7 mouse cellular contexts compared by ENCODE assay signal in the genomic region with DNA sequence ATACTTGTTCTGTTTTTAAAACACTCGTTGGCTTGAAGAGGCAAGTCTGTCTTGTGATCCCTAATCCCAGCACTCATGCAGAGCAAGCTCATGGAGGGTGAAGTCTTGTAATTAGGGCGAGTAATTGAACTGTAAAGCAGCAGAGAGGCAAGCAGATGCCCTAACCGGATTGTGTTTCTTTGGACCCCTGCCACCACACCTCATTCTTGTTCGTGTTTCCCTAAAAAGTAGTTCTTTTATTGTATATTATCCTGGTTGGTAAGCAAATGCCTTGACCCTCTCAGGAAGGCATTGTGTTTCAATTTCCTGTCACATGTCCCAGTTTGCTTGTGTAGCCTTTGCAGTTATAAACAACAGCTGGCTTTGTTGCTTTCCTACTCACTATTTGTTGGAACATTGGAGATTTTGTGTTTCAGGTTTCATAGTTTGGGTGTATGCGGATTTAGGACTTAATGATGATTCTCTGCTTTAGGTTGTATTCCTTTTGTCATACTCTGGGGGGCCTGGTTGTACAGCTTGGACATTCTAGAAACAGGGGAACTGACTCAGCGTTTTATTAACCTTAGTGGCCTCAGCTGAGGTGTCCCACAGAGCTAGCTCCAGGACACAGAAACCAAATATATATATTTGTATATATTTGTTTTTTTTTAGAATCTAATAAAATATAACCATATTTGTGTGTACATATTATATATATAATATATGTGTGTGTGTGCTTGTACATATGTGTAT. TPM values are rescaled to one million over a fixed set of nuclear protein-coding genes. Genes with fewer than 3 reads are reported as not detected.
DNase-seq lines count a peak whose midpoint lies in the region; ATAC-seq lines count a peak whose summit lies in the region.

No protein-coding gene starts in this region.

- no peak overlapping the region for H3K4me3 ChIP-seq in brown adipose tissue, adult 24 weeks (ENCODE audit: insufficient read depth, low read depth, low read length)
- peak overlapping the region; percentile 85 for H3K4me3 ChIP-seq in megakaryocyte, embryonic 14.5 days (replicated peaks)

- H3K9me3 ChIP-seq in megakaryocyte, embryonic 14.5 days, result no peaks in the 10 kb centered on the region

- H3K27ac ChIP-seq in brown adipose tissue, adult 24 weeks (replicated peaks; ENCODE audit: low read depth, low read length), result peak overlapping the region; percentile 77

- peaks cover 58% of the 10 kb centered on the region for H3K36me3 ChIP-seq in megakaryocyte, embryonic 14.5 days (replicated peaks; ENCODE audit: low read length)

- intact Hi-C loops in left cerebral cortex, postnatal 4 days (cut with DNase I), result no loop called here
- intact Hi-C loops in left cerebral cortex, postnatal 36 days (cut with DNase I), result no loop called here

- no peaks in the 10 kb centered on the region for H3K27me3 ChIP-seq in megakaryocyte, embryonic 14.5 days (replicated peaks)

- ATAC-seq in granulocyte monocyte progenitor cell, adult 5-6 weeks (replicated peaks; ENCODE audit: poor library complexity, severe bottlenecking), result peak; percentile 52

- peaks cover 9% of the 10 kb centered on the region; the same call in 1 of the 2 replicates for H3K4me1 ChIP-seq in brown adipose tissue, adult 24 weeks (ENCODE audit: control insufficient read depth, insufficient read depth, insufficient read length, low read length)
- peaks cover 80% of the 10 kb centered on the region for H3K4me1 ChIP-seq in megakaryocyte, embryonic 14.5 days

- peak; percentile 31 for DNase-seq in left cerebral cortex, postnatal 4 days
- no peak for DNase-seq in left cerebral cortex, postnatal 36 days (ENCODE audit: low spot score in 2 of 2)
- DNase-seq in spleen, postnatal 36 days (ENCODE audit: low spot score in 2 of 2), result no peak
- DNase-seq in right cerebral cortex, postnatal 36 days (ENCODE audit: low spot score in 2 of 2), result no peak

RNA-seq across cellular contexts. Expression of a gene that starts 6.1 kb away (rescaled TPM):
- 10 to 100 TPM; 82.1 to 83.7 TPM for total RNA-seq in left cerebral cortex, postnatal 4 days (2021)
- total RNA-seq in left cerebral cortex, postnatal 36 days (2021), result 100 to 1,000 TPM in 1 of 2 experiments, 10 to 100 TPM in 1; 87.0 to 104 TPM
- 61.2 and 80.5 TPM in 2 replicates for polyA plus RNA-seq in brown adipose tissue, adult 24 weeks (2012; ENCODE audit: insufficient read depth, insufficient read length, missing spikeins)
- total RNA-seq in granulocyte monocyte progenitor cell, adult 5-6 weeks (2014; fragmentation: Nextera tagmentation), result 58.5 and 75.8 TPM in 2 replicates
- 80.5 and 99.6 TPM in 2 replicates for total RNA-seq in granulocyte monocyte progenitor cell, adult 5-6 weeks (2017)
- 37.1 and 112 TPM in 2 replicates for polyA plus RNA-seq in megakaryocyte, embryonic 14.5 days (2012; ENCODE audit: insufficient read depth, low replicate concordance)

RNA-seq across cellular contexts. Expression of a gene that starts 16.5 kb away (rescaled TPM):
- total RNA-seq in left cerebral cortex, postnatal 4 days (2021), result 10 to 100 TPM; 20.3 to 22.0 TPM
- 10 to 100 TPM; 26.4 to 35.9 TPM for total RNA-seq in left cerebral cortex, postnatal 36 days (2021)
- 2.4 and 3.5 TPM in 2 replicates for polyA plus RNA-seq in brown adipose tissue, adult 24 weeks (2012; ENCODE audit: insufficient read depth, insufficient read length, missing spikeins)
- 2.8 and 7.6 TPM in 2 replicates for total RNA-seq in granulocyte monocyte progenitor cell, adult 5-6 weeks (2014; fragmentation: Nextera tagmentation)
- 0.88 and 2.1 TPM in 2 replicates for total RNA-seq in granulocyte monocyte progenitor cell, adult 5-6 weeks (2017)
- polyA plus RNA-seq in megakaryocyte, embryonic 14.5 days (2012; ENCODE audit: insufficient read depth, low replicate concordance), result 0.44 and 4.7 TPM in 2 replicates

RNA-seq across cellular contexts. Expression of a gene that starts 23.9 kb away (rescaled TPM):
- 10 to 100 TPM; 41.0 to 44.8 TPM for total RNA-seq in left cerebral cortex, postnatal 4 days (2021)
- 10 to 100 TPM; 55.5 to 62.2 TPM for total RNA-seq in left cerebral cortex, postnatal 36 days (2021)
- polyA plus RNA-seq in brown adipose tissue, adult 24 weeks (2012; ENCODE audit: insufficient read depth, insufficient read length, missing spikeins), result 0.46 TPM in 1 of 2 replicates, not detected in the other
- 0.32 and 0.95 TPM in 2 replicates for total RNA-seq in granulocyte monocyte progenitor cell, adult 5-6 weeks (2014; fragmentation: Nextera tagmentation)
- total RNA-seq in granulocyte monocyte progenitor cell, adult 5-6 weeks (2017), result 0.31 TPM in 1 of 2 replicates, not detected in the other
- 1.2 and 3.2 TPM in 2 replicates for polyA plus RNA-seq in megakaryocyte, embryonic 14.5 days (2012; ENCODE audit: insufficient read depth, low replicate concordance)

RNA-seq across cellular contexts. Expression of a gene that starts 41.7 kb away (rescaled TPM):
- total RNA-seq in left cerebral cortex, postnatal 4 days (2021), result 100 to 1,000 TPM in 1 of 2 experiments, 10 to 100 TPM in 1; 91.0 to 105 TPM
- total RNA-seq in left cerebral cortex, postnatal 36 days (2021), result 100 to 1,000 TPM; 113 to 122 TPM
- polyA plus RNA-seq in brown adipose tissue, adult 24 weeks (2012; ENCODE audit: insufficient read depth, insufficient read length, missing spikeins), result 9.7 and 29.1 TPM in 2 replicates
- total RNA-seq in granulocyte monocyte progenitor cell, adult 5-6 weeks (2014; fragmentation: Nextera tagmentation), result 2.9 and 18.0 TPM in 2 replicates
- 15.6 and 17.7 TPM in 2 replicates for total RNA-seq in granulocyte monocyte progenitor cell, adult 5-6 weeks (2017)
- polyA plus RNA-seq in megakaryocyte, embryonic 14.5 days (2012; ENCODE audit: insufficient read depth, low replicate concordance), result 45.2 and 94.9 TPM in 2 replicates

RNA-seq across cellular contexts. Expression of a gene that starts 50.2 kb away (rescaled TPM):
- 10 to 100 TPM; 64.8 to 69.8 TPM for total RNA-seq in left cerebral cortex, postnatal 4 days (2021)
- total RNA-seq in left cerebral cortex, postnatal 36 days (2021), result 10 to 100 TPM; 37.5 to 48.3 TPM
- 57.0 and 74.0 TPM in 2 replicates for polyA plus RNA-seq in brown adipose tissue, adult 24 weeks (2012; ENCODE audit: insufficient read depth, insufficient read length, missing spikeins)
- 66.8 and 134 TPM in 2 replicates for total RNA-seq in granulocyte monocyte progenitor cell, adult 5-6 weeks (2014; fragmentation: Nextera tagmentation)
- 95.3 and 118 TPM in 2 replicates for total RNA-seq in granulocyte monocyte progenitor cell, adult 5-6 weeks (2017)
- 11.3 and 20.5 TPM in 2 replicates for polyA plus RNA-seq in megakaryocyte, embryonic 14.5 days (2012; ENCODE audit: insufficient read depth, low replicate concordance)

Comparison
In these comparisons a context has a peak if more than half of its experiments do, and no peak if none do; other contexts are left out.
1. RNA of a gene that starts 23.9 kb away (total RNA-seq): 55.5 to 62.2 TPM in left cerebral cortex, postnatal 36 days and 41.0 to 44.8 TPM in left cerebral cortex, postnatal 4 days; 0.31 to 0.95 TPM in granulocyte monocyte progenitor cell, adult 5-6 weeks; every median in the first group is over 10 times any median in the second.